Comparison of ENCODE assay signal across 1 mouse cellular context in genomic region chr2:25498622-25499478, GRCm38 (mm10).
TF ChIP-seq lines count a peak whose summit lies in the region.

No protein-coding gene starts in this region.

TF ChIP-seq in CH12.LX, 34 proteins besides CTCF, POLR2A, EP300 and RAD21 (continued from another document):
- no peak for TF ChIP-seq ZNF384 (IDR thresholded peaks at IDR 0.05; ENCODE audit: low read depth, low read length)
TF ChIP-seq in CH12.LX: peak in this region for 1.
